Mouse (Mus musculus): Measurements from ENCODE around the gene Gm17416.

The Gm17416 gene

DNA sequence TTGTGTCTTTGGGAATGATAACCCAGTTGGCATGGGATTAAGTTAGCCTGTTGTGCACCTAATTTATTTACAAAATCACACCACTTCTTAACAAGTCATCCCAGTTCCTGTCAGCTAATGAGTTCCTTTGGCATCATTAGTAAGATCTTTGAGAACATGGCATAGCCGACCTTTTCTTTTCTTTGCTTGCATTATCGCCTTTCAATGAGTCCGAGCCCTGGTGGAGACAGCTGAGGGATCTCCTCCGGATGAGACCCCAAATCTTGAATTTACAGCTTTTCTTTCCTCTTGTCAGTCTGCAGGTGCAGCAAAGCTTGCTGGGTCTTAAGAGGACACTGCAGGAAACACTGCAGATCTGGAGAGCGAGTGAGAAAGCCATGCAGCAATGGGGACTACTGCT, at the start of gene Gm17416:
Gene Gm17416 (plus strand): TSS at position 301 of the 400 bp plus-strand sequence.
- no peak for DNase-seq (ENCODE audit: low spot score in 2 of 2)

DNA sequence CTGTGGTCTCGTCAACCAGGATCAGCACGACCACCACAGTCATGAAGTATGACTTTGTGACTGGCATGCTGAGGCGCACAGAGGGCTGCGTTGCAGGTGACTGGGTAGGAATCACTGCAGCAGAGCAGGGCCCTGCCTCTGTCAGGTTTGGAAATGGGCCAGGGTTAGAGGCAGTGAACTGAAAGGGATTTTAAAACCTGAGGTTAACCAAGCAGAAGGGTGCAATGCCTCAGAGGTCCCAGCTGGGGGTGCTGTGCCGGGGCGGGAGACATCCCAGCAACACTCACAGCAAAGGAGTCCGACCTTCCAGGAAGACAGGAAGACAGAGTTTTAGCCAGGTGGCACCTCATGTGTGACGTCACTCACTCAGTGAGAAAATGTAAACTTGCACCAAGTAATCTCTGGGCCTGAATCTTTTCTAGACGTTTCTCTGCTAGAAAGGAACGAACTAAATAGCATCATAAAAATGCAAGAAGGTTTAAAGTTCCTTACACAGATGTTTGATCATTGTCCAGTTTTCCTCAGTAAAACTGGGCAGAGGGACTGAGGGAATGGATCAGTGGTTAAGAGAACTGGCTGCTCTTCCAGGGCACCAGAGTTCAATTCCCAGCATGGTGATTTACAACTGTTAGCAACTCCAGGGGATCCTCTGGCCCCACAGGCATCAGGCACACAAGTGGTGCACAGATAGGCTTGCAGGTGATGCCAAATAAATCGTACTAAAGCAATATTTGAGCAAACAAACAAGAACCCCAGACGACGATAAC, 29.0 kb upstream of the Gm17416 start, which contains the start of gene Defb29:
Gene Defb29 (minus strand): TSS at position 155 of the 767 bp plus-strand sequence.
- no peak for DNase-seq (ENCODE audit: low spot score in 2 of 2)

- no peak for DNase-seq (ENCODE audit: low spot score in 2 of 2)
These were observed 27.2 kb upstream of the Gm17416 start for GRCm38 (mm10) chr2:152541979-152542378.

- DNase-seq (ENCODE audit: low spot score in 2 of 2), result no peak
These were observed 26.2 kb upstream of the Gm17416 start for GRCm38 (mm10) chr2:152542897-152543296.

- no peak for DNase-seq (ENCODE audit: low spot score in 2 of 2)
These were observed 25.7 kb upstream of the Gm17416 start for GRCm38 (mm10) chr2:152543478-152543877.

GRCm38 (mm10) chr2:152544691-152545090, 24.4 kb upstream of the Gm17416 start:
- DNase-seq (ENCODE audit: low spot score in 2 of 2), result no peak

DNA sequence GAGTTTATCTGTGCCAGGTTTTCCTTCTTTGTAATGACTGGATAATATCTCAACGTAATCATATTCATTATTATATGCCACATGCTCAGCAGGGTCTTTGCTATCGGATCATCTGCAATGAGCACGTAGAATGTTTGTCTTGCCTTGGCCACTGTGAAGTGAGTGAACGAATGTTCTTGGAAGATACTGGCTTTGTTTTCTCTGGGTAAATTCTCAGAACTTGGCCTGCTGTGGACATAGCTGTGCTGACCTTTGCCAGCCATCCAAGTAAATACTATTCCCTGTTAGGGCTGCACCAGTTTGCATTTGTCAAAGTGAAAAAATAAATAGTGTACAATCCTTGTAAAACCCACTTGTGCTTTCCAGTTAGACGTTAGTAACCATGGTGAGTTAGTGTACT, 21.0 kb upstream of the Gm17416 start:
- DNase-seq (ENCODE audit: low spot score in 2 of 2), result no peak

GRCm38 (mm10) chr2:152553774-152554423, 15.2 kb upstream of the Gm17416 start:
- DNase-seq (ENCODE audit: low spot score in 2 of 2), result peak in 1 of 2 experiments; percentile 8

DNA sequence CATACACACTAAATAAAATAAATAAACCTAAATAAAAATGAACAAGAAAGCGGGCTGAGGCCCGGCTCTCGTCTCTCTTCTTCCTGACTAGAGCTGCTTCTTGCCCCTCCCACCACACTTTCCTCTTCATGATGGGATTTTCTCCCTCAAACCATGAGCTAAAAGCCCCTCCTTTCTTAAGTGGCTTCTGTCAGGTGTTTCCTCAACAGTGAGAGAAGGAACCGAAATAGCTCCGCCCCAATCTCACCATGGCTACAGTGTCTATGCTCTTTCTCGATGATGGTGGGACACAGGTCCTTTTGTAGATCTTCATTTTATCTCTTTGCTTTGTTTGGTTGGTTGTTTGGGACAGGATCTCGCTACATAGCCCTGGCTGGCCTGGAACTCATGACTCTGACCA, 12.5 kb upstream of the Gm17416 start:
- DNase-seq (ENCODE audit: low spot score in 2 of 2), result no peak

DNA sequence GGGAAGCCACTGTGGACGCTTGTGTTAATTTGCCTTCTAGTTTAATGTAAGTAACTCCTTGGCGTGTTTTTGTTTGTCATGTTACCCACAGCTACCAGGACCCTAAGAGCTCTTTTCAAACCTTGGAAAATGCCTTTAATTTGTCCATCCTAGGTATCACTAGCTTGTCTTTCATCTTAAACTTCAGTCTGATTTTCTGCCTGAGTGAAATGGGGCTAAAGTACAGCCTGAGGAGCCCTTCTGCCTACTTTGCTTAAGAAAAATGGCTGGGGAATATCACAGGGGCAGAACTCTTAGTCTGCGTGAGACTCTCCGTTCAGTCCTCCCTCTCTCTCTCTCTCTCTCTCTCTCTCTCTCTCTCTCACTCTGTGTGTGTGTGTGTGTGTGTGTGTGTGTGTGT, 743 bp downstream of the Gm17416 start:
- DNase-seq (ENCODE audit: low spot score in 2 of 2), result no peak

- DNase-seq (ENCODE audit: low spot score in 2 of 2), result no peak
These were observed 1.2 kb downstream of the Gm17416 start for GRCm38 (mm10) chr2:152570313-152570712.

DNA sequence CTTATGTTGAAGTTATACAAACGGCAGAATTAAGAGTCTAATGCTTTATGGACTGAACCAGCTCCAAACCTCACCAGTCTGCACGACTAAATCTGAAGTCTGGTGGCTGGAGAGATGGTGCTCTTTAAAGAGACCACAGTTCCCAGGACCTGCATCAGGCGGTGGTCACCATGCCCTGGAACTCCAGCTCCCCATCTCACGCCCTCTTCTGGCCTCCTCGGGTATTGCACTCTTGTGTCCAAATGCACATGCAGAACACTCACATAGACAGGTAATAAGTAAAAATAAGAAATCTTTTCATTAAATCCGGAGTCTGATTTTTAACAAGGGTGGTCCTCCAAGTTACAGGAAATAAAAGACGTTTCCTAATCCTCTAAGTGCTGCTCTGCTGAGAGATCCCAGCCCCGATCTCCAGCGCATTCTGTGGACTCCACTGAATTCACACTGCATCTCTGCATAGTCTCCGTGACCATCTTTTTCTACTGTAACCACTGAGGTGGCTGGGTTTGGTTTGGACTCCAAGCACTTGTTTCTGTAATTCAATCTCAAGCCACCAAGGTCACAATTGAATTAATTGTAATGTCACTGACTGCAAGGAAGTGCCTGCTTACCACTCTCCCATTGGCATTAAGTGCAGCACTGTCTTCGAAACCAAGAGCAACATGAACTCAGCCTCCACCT, 3.1 kb downstream of the Gm17416 start, which contains the start of gene Defb21:
Gene Defb21 (plus strand): TSS at position 631 of the 681 bp plus-strand sequence.
- DNase-seq (ENCODE audit: low spot score in 2 of 2), result no peak

DNA sequence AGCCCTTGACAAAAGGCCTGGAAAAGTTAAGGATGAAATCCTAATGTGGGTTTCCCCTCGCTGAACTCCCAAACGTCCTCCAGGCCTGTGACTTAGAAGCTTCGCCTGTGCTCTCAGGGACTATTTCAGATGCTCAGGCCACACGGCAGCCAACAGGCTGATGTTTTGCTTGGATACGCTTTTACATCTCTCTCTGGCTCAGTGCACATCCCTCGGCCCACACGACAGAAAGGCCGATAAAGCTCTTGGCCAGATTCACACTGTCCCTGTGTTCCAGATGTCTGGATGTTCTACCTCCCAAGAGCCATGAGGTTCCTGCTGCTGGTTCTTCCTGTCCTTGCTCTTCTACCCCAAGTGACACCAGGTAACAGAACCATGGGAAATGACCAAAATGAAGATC, 4.3 kb downstream of the Gm17416 start:
- DNase-seq (ENCODE audit: low spot score in 2 of 2), result no peak

DNA sequence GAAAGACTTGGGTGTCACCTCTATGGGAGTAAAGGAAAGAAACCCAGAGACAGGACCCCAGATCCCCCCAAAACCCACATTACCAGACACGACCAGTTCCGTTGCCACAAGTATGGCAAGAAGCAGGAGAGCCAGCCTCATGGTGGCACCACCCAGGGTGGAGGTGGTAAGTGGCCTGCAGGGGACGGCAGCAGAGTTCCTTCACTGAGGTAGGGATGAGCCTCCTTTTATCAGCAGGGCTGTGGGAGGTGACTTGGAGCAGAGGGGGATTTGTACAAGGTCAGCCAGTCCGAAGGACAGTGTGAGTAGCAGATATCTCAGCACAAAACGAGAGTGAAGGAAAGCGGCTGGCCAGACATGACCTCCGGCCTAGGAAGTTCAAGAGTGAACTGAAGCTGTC, 11.0 kb downstream of the Gm17416 start, which contains the start of gene Defb19:
Gene Defb19 (minus strand): TSS at position 206 of the 400 bp plus-strand sequence.
- DNase-seq (ENCODE audit: low spot score in 2 of 2), result no peak

DNA sequence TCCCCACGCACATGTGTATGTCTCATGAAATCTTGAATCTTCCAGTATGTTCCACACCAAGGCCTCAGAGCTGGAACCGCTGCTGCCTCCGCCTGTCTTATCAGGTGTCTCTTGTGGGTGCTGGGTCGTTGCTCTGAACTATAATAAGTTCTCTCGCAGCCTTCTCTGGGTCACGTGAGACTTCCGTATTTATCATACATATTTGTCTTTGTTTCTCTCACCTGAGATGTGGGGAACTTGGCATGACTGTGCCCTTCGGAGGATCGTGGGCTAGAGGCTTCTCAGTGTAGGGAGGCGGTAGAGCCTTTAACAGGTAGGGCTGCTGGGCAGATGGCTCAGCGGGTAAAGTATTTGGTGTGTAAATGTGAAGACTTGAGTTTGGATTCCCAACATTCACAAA, 11.5 kb downstream of the Gm17416 start:
- DNase-seq (ENCODE audit: low spot score in 2 of 2), result no peak

DNA sequence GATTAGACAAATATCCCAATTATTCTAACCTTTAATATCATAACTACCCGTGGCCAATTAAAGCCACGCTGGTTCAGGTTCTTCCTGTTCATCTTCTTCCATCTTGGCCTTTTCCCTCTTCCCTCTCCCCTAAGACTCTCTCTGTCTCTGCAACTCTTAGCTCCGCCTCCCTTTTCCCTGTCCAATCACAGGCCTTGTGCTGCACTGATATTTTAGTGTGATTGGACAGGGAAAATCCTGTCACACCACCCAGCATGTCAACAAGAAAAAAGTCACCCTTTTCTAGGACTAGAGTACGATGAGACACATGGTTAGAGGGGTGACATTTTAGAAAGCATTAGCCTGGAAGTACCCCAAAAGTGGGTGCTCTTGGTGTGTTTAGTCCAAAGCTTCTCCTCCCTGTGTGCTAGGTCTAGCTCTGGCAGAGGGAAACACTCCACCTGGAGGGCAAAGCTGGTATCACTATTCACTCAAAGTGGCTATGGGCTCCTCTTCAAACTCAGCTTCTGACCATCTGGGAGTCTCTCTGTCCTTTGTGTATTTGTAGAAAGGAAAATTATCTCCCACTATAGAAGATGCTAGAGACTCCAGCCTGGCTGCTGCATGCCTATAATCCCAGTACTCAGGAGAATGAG, 17.9 kb downstream of the Gm17416 start:
- DNase-seq (ENCODE audit: low spot score in 2 of 2), result no peak

GRCm38 (mm10) chr2:152588450-152588849, 19.3 kb downstream of the Gm17416 start:
- DNase-seq (ENCODE audit: low spot score in 2 of 2), result no peak

DNA sequence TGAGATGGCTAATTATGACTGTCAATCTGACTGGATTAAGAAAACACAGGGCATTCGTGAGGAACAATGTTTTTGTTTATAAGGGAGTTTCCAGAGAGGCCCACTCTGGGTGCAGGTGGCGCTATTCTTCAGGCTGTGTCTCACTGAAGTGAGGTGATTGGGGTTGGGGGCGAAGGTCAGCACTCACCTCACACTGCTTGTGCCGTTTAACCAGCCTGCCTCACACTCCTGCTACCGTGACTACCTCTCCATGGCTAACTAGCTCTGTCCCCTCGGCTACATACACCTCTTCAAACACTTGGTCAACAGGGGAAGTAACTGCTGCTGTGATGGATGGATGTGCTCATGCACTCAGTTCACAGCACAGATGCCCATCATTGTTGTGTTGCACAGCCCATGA, 19.9 kb downstream of the Gm17416 start:
- no peak for DNase-seq (ENCODE audit: low spot score in 2 of 2)

DNA sequence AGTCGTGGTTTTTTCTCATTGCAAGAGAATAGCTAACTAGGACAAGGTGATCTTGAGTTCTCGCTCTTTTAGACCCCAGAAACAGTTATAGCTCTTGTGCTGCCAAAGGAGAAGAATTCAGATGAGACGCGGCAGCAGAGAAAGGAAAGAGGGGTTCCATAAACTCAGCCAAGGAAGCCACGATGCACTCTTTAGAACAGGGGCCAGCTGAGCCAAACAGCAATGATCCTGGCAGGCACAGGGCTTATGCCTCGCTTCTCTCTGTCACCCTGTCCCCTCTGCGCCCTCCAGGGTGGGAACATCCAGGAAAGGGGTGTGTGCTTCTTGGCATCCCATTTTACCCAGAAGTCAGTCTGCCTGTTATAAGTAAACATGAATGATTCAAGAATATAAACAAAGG, 30.2 kb downstream of the Gm17416 start, which contains the start of gene Defb45:
Gene Defb45 (minus strand): TSS at position 101 of the 400 bp plus-strand sequence.
- no peak for DNase-seq (ENCODE audit: low spot score in 2 of 2)

DNA sequence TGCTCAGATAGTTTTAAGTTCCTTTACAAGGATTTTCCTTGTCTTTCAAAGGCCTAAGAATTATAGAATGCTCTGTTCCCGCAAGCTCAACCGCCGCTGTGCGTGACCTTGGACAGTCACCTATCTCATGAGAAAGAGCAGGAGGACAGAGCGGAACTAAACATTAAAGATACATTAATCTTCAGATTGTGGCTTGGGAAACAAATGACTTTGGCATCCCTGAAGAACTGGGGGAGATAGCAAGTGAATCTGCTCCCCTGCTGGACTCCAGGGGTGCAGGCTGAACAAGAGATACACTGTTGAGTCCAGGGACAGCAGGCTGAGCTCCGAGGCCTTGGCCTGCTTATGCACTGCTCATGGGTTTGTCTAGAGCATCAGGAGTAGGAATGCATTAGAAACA, 30.9 kb downstream of the Gm17416 start:
- no peak for DNase-seq (ENCODE audit: low spot score in 2 of 2)

DNA sequence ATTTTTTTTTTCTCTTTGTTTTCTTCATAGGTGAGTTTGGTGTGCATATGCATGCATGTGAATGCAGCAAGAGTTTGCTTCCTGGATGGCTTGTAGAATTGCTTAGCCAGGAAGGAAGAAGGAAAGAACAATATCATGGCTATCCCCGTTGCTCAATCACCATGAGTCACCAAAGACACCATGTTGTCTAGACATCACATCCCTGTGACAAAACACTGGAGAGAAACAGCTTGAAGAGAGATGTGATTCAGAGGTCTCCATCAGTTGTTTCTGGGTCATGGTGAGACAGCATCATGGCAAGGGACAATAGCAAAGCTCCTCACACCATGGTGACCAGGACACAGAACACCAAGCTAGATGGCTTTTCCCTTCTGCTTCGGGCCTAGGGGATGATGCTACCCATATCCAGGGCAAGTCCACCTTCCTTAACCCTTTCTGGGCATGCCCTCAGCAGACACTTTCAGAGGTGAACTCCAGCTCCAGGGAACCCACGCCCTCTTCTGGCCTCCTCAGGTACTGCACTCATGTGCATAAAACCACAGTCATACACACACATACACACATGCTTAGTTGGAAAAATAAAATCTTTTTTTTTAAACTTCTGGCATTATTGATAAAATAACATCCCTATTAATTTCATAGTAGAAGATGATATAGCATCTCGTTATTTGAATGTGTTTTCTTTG, 32.3 kb downstream of the Gm17416 start:
- no peak for DNase-seq (ENCODE audit: low spot score in 2 of 2)
